Mouse (Mus musculus) stomach, postnatal 0 days (tissue): ENCODE measurements around the gene Ktn1. TPM values are rescaled to one million over a fixed set of nuclear protein-coding genes. Genes with fewer than 3 reads are reported as not detected.

Source experiments
- ATAC-seq: fragments of 200-750 bp; cut with Nextera tagmentation; 2 replicates; pipeline ENCODE4 v1.8.0; 2017; ENCODE audit not compliant: low FRiP score, low TSS enrichment
- DNase-seq: peaks from one replicate; pipeline ENCODE4 v3.0.0-alpha.2; 2016; ENCODE audit warnings: low spot score
- H3K27ac ChIP-seq: fragments of 300-500 bp; sonication (generic); replicated peaks from 2 replicates; pipeline ENCODE4 v1.5.1; 2014; ENCODE audit warnings: mild to moderate bottlenecking, control low read depth
- H3K27me3 ChIP-seq: fragments of 300-500 bp; sonication (generic); 2 replicates; pipeline ENCODE4 v1.6.1; 2014; ENCODE audit warnings: low read length; ENCODE audit not compliant: control insufficient read depth, insufficient read depth
- H3K36me3 ChIP-seq: fragments of 300-500 bp; sonication (generic); 2 replicates; pipeline ENCODE4 v1.6.1; 2014; ENCODE audit warnings: low read length, mixed read lengths; ENCODE audit not compliant: control insufficient read depth, insufficient read depth
- H3K4me1 ChIP-seq: fragments of 300-500 bp; sonication (generic); replicated peaks from 2 replicates; pipeline ENCODE4 v1.6.1; 2014; ENCODE audit warnings: antibody characterized with exemption; ENCODE audit not compliant: control insufficient read depth, insufficient read depth
- H3K4me2 ChIP-seq: fragments of 300-500 bp; sonication (generic); replicated peaks from 2 replicates; pipeline ENCODE4 v1.6.1; 2014; ENCODE audit warnings: low read depth, mild to moderate bottlenecking, control low read depth, moderate library complexity
- H3K4me3 ChIP-seq: fragments of 300-500 bp; sonication (generic); 2 replicates; pipeline ENCODE4 v1.5.1; 2014; ENCODE audit warnings: low read depth, low read length, control low read depth
- H3K9ac ChIP-seq: fragments of 300-500 bp; sonication (generic); 2 replicates; pipeline ENCODE4 v1.6.1; 2014; ENCODE audit warnings: mild to moderate bottlenecking, low read length, control low read depth, mixed read lengths
- H3K9me3 ChIP-seq: fragments of 300-500 bp; sonication (generic); 2 replicates; pipeline ENCODE4 v1.6.1; 2016; ENCODE audit warnings: low read length; ENCODE audit not compliant: control insufficient read depth
- CTCF ChIP-seq: IDR thresholded peaks from 2 replicates; pipeline ENCODE4 v1.5.1; 2016; ENCODE audit warnings: antibody characterized with exemption, low read depth, mild to moderate bottlenecking, moderate library complexity
- EP300 ChIP-seq: optimal IDR thresholded peaks from 2 replicates; pipeline ENCODE3; 2016; ENCODE audit warnings: antibody characterized with exemption
- WGBS: fragments of 180-500 bp; shearing (Covaris S2); extraction: QIAGEN DNeasy Blood & Tissue Kit; methylation state at CpG from one replicate; pipeline ENCODE4 v1.1.7; 2014; 5-methylcytosine and 5-hydroxymethylcytosine counted together
- polyA plus RNA-seq: library from polyadenylated mRNA; unstranded; fragments of >200 nt; fragmentation: Nextera tagmentation; extraction: Ambion mirVana; gene quantifications from 2 replicates; pipeline ENCODE4 v1.2.1, GENCODE M21; 2015

The Ktn1 gene
- polyA plus RNA-seq, 1 experiment from 2014 or later = 48.8 TPM

DNA sequence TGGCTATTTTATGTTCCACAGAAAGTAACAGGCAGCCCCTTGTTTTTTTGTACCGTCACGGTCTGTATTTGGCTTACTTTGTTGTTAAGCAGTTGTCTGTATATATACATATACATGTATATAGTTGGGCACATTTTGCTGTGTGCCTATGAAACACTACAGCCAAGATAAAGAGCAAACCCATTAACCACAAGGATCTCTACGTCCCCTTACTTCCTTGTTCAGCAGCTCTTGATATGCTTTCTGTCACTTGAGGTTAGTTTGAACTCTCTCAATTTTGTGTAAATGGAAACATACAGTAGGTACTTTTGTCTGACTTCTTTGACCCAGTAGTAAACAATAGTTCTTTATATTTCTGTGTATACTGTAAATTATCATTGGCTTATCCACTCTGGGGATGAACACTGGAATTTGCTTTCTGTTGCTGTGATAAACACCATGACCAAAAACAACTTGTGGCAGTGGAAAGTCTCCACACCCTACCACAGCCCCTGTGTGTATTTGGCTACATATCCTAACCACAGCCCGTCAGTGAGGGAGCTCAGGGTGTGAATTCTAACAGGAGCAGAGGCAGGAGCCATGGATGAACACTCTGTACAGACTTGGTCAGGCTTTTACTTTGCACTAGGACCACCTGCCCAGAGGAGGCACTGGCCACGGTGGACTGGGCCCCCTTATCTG lies 92.2 kb downstream of the Ktn1 start:
- Histone ChIP-seq H3K9ac (no peak overlapping the region), H3K27ac (no peak overlapping the region), H3K36me3 (peaks cover 4% of the 10 kb centered on the region; the same call in 1 of the 2 replicates), H3K27me3 (no peaks in the 10 kb centered on the region), H3K4me3 (no peak overlapping the region), H3K4me1 (no peaks in the 10 kb centered on the region), H3K9me3 (no peaks in the 10 kb centered on the region), H3K4me2 (no peak overlapping the region)
- ATAC-seq (no peak), DNase-seq (no peak)
- TF ChIP-seq CTCF (no peak), EP300 (no peak)
- 77% methylated on average over 5 of the region's 5 CpGs for WGBS

DNA sequence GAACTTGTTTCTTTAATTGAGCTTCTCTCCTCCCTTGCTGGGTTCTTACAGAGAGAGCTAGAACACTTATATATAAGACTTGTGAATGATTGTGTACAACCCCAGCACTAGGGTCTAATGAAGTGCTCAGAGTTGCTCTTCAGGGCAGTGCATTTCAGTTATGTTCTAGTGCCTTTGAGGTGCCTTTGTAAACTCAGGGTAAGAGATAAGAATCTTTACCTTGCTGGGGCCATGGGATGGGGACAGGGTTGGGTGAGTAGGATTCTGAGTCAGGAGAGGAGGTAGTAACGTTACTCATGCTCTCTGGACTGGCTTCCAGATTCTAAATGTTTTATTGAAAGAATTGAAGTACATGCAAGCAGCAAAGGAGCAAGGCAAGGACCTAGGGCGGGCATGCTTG lies 92.8 kb downstream of the Ktn1 start:
- DNase-seq (no peak), ATAC-seq (no peak)
- no peak overlapping the region for H3K27ac ChIP-seq
- H3K9me3 ChIP-seq = no peaks in the 10 kb centered on the region
- H3K4me1 ChIP-seq = no peaks in the 10 kb centered on the region
- no peaks in the 10 kb centered on the region for H3K27me3 ChIP-seq
- H3K36me3 ChIP-seq = no peaks in the 10 kb centered on the region; the same call in 1 of the 2 replicates
- H3K4me3 ChIP-seq = no peak overlapping the region
- no peak for TF ChIP-seq CTCF
- TF ChIP-seq EP300 = no peak
- H3K4me2 ChIP-seq = no peak overlapping the region
- H3K9ac ChIP-seq = no peak overlapping the region
- 69% methylated on average over 2 of the region's 2 CpGs for WGBS

DNA sequence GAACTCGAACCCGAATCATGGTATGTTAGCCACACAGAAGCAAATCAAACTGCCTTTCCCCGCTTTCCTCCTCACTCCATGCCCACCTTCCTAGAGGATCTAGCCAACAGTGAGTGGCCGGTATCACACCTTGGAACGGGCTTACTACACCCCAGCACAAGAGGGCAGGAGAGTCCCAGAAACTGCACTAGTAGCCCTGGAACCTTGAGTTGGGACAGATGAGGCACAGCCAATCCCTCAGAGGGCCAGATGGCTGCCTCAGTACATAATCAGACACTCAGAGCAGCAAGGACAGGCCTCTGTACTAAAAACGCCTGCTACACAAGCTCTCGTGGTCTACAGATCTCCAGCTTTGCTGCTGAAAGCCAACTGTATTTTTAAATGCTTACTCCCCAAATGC lies 94.4 kb downstream of the Ktn1 start:
- Histone ChIP-seq H3K27me3 (no peaks in the 10 kb centered on the region), H3K9ac (no peak overlapping the region), H3K4me2 (no peak overlapping the region), H3K4me3 (no peak overlapping the region), H3K4me1 (no peaks in the 10 kb centered on the region), H3K9me3 (no peaks in the 10 kb centered on the region), H3K27ac (no peak overlapping the region), H3K36me3 (no peaks in the 10 kb centered on the region)
- DNase-seq (no peak), ATAC-seq (no peak)
- TF ChIP-seq CTCF (peak; percentile 51), EP300 (no peak)
- WGBS = 90% methylated on average over 7 of the region's 7 CpGs

DNA sequence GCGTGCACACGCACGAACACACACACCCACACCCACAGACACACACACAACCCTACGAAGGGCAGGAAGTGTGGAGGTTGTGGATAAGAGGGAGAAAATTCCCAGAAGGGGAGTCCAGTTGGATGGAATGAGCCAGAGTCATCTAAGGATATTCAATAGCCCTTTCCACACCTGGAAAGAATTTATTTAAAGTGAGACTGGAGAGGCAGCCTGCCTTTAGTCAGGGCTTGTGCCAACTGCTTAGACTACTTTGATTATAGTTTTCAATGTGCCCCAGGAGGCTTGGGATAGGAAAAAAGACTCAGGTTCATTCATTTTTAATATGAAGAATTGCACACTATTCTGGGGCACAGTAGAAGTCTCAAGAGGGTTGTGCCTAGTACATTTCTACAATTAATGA lies 96.8 kb downstream of the Ktn1 start:
- Histone ChIP-seq H3K27me3 (no peaks in the 10 kb centered on the region), H3K36me3 (no peaks in the 10 kb centered on the region), H3K4me1 (no peaks in the 10 kb centered on the region), H3K9ac (no peak overlapping the region), H3K9me3 (no peaks in the 10 kb centered on the region), H3K27ac (no peak overlapping the region), H3K4me3 (no peak overlapping the region), H3K4me2 (no peak overlapping the region)
- 82% methylated on average over 4 of the region's 4 CpGs for WGBS
- ATAC-seq = no peak
- no peak for DNase-seq
- TF ChIP-seq EP300 (no peak), CTCF (no peak)

DNA sequence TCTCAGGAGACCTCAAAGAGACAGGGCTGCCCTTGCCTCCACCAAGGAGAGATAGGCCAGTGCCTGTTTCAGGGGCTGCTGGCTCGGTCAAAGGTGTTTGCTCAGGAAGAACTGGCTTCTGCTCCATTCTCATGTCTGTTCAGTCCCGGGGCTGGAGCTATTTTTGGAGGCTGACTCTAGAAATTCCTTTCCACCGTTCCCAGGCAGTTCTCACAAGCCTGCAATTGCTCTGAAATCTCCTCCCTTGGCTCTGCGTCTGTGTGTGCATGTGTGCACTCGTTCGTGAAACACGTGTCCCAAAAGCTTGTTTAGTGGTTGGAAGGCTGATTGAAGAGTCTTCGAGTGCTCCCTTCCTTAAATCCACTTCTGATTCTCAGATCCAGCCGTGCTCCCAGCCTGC lies 99.3 kb downstream of the Ktn1 start:
- DNase-seq = no peak
- TF ChIP-seq EP300 (no peak), CTCF (no peak)
- H3K4me1 ChIP-seq = no peaks in the 10 kb centered on the region
- no peaks in the 10 kb centered on the region for H3K9me3 ChIP-seq
- no peaks in the 10 kb centered on the region for H3K27me3 ChIP-seq
- H3K27ac ChIP-seq = peak overlapping the region; percentile 69; the same call in 1 of the 2 replicates
- H3K36me3 ChIP-seq = no peaks in the 10 kb centered on the region
- H3K4me3 ChIP-seq = no peak overlapping the region
- H3K4me2 ChIP-seq = no peak overlapping the region
- peak; percentile 56; the same call in 1 of the 2 replicates for ATAC-seq
- 29% methylated on average over 9 of the region's 9 CpGs for WGBS
- no peak overlapping the region for H3K9ac ChIP-seq

DNA sequence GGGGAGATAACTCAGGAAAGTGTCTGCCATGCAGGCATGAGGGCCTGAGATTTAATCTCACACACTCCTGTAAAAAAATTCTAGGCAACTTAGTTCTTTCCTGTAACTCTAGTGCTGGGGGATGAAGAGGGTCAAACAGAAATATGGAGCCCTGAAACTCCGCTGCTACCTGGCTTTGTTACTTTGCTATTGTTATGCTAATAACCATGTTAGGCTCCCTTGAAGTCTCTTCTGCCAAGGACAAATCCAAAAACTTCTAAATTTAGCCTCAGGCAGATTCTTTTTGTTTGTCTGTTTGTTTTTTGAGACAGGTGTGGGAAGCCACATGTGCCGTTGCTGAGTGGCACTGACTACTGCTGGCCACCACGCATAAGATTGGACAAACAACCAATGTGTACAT lies 100.5 kb downstream of the Ktn1 start:
- ATAC-seq = no peak
- Histone ChIP-seq H3K4me2 (no peak overlapping the region), H3K4me1 (no peaks in the 10 kb centered on the region), H3K9me3 (no peaks in the 10 kb centered on the region), H3K36me3 (no peaks in the 10 kb centered on the region), H3K27ac (no peak overlapping the region), H3K27me3 (no peaks in the 10 kb centered on the region), H3K4me3 (no peak overlapping the region), H3K9ac (no peak overlapping the region)
- DNase-seq = no peak
- 81% methylated on average over 3 of the region's 3 CpGs for WGBS
- TF ChIP-seq EP300 (no peak), CTCF (no peak)
